Mouse (Mus musculus) adipocyte (in vitro differentiated cells): Measurements from ENCODE around the gene Prkcsh.
A peak's percentile ranks its signal among the peaks of the same experiment; 100 is the strongest.

Experiments used
- DNase-seq: peaks from one replicate; pipeline ENCODE4 v3.0.0-alpha.2; 2016; ENCODE audit warnings: low spot score

Prkcsh gene

DNA sequence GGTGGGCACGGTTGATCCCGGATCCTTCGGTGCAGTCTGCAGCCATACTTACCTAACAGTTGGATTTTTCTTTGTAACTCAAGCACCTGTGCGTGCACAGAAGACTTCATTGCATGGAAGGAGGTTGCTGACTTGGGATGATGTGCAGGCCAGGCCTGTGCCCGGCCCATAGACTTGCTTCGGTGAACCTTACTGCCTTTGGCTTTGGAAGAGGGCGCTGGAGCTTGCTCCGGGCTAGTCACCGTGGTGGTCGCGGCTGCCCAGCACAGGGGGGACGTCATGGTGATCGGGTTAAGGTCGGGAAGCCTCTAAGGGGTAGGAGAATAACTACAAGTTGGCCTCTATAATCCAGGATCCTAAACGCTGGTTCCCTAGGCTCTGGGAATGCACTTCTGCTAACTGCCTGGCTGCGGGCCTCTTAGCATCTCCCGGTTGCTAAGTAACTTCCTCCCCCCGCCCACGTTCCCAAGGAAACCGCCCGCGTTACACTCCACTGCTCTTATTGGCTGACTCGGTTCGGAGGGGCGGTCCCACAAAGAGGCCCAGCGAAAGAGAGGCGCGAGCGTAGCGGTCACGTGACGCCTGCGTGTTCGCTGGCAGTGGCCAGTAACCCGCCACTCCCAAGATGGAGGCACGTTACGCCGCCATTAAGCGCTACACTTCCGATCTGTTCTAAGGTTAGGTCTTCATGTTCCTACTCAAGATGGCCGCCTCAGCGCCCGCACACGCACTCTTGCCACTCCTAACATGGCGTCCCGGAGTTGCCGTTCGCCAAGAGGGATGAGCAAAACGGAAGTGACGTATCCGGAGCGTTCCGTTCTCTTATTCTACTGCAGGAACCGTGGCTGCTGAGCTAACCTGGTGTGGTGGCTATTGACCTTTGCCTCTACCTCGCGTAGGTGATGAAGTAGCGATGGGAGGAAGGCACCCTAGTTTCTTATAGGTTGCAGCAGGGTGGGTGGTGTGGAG is at the start of gene Prkcsh, which contains the start of gene Ccdc151:
Gene Prkcsh (plus strand): TSS at position 613 of the 969 bp plus-strand sequence.
Gene Ccdc151 (minus strand): TSS at position 441 of the 969 bp plus-strand sequence.
- DNase-seq: peak; percentile 99

DNA sequence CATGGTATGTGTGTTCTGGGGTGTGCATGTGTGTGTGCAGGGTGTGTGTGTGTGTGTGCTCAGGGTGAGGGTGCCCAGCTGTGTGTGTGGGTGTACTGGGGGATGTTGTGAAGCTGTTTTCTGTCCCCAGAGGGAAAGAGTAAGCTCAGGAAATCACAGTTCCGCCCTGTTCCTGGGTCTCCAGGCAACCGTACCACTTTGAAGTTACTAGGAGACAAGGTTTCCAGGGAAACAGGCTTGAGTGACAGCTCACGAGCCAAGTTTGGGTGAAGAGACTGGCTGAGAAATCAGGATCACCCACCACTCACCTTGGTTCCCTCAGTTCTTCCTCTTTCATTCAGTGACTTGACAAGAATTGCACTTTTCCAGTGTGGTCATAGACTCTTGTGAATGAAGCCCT is 49.0 kb upstream of the Prkcsh start:
- DNase-seq: no peak

DNA sequence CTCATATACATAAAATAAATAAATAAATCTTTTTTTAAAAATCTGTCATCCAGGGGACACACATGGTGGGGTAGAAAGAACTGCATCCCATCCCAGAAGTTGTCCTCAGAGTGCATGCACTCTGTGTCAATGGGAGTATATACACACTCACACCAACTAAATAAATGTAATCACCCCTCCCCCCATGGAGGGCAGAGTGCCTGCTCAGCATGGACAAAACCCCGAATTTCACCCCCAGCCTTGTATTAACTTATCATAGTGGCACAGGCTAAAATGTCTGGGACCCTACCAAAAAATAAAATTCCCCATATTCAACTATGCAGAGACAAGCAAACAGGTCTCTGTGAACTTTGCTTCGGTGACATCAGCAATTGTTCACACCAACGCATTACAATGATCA is 48.0 kb upstream of the Prkcsh start:
- no peak for DNase-seq

DNA sequence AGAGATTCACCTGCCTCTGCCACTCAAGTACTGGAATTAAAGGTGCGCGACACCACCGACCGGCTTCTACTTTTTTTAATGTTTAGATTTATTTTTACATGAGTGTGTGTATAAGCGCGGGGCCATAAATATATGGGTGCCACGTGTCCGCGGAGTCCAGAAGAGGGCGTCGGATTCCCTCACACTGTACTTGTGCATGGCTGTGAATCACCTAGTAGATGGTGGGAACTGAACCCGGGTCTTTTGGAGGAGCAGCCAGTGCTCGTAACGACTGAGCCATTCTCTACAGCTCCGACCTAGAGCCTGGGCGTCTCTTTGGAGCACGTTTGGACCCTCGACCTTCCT is 47.4 kb upstream of the Prkcsh start:
- DNase-seq: no peak

DNA sequence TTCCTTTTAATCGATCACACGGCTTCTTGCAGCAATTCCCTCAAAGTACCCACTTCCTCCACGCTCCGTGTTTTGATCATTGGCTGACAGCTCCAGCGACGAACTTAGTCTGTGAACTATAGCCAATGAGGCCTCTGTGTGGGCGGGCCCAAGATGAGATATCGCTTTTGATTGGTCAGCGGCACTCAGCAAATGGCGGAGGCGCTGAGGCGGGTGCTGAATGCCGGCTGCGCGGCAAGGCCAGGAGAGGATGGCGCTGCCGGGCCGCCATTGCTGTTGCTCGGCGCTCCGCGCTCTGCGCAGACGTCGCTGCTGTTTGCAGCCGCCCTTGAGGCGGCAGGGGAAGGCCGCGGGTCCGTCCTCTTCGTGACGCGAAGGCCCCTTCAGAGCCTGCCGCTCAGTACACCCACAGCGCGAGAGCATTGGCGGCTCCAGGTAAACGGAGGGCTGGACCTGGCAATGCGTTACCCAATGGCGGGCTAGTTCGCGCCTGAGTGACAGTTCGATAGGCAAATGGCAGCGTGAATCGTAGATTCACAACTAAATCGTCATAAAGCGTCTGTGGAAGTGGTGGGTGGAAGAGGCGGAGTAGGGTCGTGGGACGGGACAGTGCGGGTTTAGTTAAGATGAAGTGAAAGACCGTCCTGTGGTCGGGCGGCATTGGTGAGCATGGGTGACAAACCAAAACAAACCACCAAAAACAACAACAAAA is 46.9 kb upstream of the Prkcsh start, which contains the start of gene Swsap1:
Gene Swsap1 (plus strand): TSS at position 186 of the 712 bp plus-strand sequence.
- peak; percentile 98 for DNase-seq

DNA sequence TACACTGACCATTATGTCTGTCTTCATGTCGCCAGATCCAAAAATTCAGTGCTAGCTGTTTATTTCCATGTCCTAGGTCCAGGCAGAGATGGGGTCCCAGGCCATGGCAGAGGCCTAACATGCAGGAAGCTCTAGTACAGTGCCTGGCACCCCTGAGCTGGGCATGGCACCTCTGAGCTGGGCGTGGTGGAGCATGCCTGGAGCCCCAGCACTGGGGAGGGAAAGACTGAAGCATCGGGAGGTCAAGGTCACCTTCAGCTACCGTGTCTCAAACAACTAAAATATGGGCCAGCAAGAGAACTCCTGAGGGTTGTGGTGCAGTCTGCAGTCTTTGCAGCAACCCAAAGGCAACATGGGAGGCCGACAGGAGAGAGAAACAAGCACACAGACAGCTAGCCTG is 44.2 kb upstream of the Prkcsh start:
- DNase-seq: no peak

DNA sequence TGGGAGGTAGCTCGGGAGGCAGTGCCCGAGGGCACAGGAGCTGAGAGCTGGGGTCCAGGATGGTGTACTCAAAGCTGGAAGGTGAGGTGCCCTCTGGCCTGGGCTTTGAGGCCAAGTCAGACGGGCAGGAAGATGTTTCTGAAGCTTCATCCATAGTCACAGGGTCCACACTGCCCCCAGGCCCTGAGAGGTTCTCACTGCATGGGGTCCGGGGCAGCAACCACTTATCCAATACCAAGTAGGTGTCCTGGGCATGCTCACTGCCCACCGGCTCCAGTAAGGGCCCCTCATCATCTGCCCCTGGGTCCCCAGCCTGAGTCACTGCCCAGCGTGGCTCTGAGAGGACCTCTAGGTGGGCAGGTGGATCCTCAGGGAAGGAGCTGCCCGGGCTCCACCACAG is 43.4 kb upstream of the Prkcsh start:
- DNase-seq: no peak

DNA sequence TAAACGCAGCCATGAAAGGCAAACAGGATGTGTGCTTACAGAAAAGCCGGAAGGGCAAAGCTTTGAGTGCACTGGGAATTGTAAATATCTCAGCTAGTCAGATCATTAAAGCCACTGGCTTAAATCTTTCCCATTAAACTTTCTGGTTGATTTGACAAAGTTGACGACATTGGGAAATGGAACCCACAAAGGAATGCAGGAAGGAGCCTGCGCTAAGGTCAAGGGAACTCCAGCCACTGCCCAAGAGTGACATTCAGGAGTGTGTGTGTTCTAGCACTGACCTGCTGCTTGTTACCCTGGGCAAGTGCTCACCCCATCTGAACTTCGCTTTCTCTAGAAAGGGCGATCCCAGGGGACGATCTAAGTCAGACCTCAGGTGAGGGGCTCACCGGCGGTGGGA is 42.5 kb upstream of the Prkcsh start:
- DNase-seq: no peak

DNA sequence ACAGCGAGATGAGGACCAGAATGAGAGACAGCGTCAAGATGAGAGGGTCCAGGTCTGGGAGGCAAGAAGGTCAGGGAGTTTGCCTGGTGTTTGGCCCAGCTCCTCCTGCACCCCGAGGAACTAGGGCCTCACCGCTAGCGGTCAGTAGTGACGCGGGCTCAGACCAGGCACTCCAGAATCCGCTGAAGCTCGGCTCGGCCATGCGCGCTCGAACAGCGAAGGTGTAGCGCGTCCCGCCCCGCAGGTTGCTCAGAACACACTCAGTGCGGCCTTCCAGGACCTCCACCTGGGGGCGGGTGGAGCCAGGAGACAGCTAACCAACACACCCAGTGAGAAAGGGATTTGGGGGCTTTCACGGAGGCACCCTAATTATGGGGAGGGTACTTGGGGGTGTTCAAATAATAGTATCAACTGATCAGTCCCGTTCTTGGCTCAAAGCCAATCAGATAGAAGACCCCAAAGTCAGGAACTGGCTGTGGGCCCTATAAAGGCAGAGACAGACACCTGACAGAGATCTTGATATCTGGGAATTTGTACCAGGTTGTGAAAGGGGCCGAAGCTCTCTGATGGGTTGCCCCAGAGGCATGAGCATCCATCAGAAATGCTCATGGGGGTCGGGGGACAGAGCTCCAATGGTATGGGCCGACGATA is 41.9 kb upstream of the Prkcsh start:
- no peak for DNase-seq

DNA sequence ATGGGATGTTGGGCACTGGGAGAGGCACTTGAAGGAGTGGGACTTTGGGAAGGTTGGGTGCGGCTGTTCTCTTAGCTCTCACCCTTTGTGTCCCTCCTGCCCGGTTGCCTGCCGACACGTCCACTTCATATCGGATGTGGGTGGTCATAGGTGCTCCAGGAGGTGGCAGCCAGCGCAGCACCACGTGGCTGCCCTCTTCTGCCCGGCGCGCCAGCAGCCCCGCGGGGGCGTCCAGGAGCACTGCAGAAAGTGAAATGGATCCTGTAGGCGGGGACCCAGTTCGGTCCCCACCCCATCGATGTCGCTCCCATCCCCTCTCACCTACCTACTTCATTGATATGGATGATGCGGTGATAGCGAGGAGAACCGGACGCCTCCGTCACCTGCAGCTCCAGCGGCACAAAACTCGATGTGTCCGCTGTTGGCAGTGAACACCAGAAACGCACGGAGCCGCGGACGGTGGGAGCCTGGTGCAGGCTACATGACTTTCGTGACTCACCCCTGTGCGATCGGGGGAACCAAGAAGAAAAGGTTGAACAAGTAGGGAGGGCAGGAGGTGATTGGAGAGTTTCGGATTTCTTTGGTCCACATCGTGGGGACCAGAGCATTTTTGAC is 41.1 kb upstream of the Prkcsh start:
- DNase-seq: no peak

DNA sequence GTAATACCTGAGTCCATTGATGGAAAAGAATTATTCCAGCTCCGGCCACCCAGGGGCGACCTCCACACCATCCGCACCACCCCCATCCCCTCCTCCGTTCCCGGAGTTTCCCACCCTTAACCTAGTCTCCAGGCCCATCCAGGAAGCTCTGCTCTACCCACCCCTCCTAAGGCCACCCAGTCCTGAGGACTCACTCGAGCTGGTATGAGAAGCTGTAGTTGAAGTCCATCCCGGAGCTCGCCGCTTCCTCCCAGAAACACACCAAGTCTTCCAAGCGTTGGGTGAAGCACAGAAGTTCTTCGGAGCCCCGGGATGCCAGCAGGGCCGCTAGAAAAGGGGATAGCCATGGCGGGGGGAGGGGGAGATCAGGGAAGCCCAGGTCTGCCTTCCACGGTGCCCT is 40.6 kb upstream of the Prkcsh start:
- DNase-seq: peak; percentile 10

DNA sequence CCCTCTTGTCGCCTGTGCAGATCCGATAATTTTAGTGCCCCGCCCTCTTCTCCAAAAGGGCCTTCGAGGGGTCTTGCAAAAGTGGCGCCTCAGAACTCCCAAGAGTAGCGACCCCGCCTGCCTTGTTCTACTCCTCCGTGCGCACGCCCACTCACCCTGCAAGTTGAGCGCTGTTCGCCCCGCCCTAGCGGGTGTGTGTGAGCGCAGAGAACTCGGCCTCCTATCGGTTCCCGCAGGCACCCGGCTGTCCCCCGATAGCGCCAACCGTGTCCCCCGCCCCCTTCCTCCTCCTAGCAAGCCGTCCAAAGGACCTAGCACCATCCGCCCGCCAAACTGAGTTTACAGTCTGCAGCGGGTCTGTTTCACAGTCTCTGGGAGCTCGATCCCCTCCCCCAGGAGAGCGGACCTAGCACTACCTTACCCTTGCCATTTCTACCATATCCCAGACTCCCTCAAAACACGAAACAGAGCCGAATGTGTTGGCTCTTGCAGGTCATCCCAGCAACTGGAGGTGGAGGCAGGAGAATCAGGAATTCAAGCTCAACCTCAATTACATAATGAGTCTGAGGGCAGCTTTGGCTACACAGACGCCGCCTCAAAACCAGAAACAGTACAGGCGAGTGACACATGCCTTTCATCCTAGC is 40.1 kb upstream of the Prkcsh start:
- peak; percentile 36 for DNase-seq

DNA sequence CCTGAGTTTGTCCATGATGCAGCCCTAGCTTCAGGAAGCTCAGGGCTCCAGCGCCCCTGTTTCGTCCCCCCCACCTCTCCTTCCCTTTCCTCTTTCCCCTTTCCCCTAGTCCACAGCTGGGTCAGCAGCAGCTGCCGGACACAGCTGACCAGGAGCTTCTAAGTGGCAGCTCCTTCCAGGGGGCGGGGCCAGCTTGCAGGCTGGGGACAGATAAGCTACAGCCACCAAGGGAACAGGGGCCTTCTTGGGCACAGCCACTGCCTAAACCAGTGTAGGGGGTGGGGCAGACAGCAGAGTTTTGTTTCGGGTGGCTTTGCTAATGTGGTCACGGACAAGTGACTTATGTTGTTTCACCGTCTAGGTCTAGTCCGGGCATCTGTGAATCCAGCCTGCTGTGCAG is 39.2 kb upstream of the Prkcsh start, which contains the start of gene Epor:
Gene Epor (minus strand): TSS at position 90 of the 400 bp plus-strand sequence.
- DNase-seq: peak; percentile 63

DNA sequence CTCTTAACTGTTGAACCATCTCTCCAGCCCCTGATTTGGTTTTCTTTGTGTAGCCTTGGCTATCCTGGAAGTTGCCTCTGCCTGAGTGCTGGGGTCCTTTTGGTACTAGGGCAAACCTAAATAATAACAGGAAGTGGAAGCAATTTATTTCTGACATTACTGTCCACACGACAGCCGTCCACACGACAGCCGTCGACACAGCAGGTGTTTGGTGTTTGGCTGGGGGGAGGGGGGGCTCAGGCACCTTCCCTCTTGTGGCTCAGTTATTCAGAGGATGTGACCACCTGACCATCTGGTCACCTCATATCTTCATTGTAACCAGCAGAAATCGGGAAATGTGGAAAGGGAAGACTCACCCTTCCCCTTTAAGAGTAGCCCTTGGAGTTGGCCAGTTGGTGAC is 33.7 kb upstream of the Prkcsh start:
- DNase-seq: no peak

DNA sequence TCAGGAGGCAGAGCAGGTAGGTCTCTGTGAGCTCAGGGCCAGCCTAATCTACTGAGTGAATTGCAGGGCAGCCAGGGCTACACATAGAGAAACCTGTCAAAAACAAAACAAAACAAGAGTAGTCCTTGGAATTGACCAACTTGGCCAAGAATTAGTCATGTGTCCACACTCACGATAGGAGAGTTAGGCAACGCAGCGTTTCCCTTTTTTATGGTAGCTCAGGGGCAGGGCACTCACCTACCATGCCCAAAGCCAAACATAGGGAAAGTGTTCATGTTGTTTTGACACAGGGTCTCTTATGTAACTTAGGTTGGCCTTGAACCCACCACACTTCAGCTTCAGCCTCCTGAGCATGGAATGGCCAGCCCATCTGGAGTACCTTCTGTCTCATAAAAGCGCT is 33.3 kb upstream of the Prkcsh start:
- no peak for DNase-seq

DNA sequence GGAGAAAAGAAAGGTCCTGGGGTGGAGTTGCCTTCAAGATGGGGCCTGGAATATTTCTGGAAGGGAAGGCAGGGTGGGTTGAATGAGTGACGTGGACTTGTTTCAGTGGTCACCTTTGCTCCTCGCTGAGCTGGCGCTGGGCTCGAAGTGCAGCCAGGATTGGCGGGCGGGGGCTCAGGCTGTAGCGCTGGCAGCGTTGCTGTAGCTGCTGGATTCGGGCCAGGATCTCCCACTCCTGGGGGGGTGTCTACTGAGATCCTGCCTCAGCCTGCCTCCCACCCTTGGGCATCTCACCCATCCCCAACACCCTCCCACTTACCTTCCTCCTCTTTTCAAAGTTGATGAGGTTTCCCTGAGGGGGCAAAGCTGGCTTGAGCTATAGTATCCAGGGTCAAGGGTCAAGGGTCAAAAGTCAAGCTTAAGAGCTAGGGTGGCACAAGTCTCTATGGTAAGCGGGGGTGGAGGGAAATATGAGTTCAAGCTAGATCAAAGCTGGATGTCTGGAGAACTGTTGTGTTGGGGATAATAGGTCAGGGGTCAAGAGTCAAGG is 25.9 kb upstream of the Prkcsh start:
- no peak for DNase-seq

DNA sequence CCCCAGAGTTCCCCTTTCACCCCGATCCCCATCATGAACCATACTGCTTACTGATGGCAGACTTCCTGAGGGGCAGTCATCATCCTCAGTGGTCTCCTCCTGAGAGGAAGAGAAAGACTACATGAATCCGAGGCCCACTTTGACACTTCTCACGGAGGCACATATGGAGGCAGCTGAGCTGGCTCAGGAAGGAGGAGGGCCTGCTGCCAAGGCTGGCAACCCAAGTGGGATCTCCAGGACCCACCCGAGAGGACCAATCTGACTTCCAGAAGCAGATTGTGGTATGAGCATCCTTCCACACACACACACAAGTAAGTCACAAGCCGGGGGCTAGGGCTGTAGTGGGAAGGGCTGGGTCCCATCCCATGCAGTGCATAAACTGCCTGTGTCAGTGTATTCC is 25.3 kb upstream of the Prkcsh start:
- no peak for DNase-seq

DNA sequence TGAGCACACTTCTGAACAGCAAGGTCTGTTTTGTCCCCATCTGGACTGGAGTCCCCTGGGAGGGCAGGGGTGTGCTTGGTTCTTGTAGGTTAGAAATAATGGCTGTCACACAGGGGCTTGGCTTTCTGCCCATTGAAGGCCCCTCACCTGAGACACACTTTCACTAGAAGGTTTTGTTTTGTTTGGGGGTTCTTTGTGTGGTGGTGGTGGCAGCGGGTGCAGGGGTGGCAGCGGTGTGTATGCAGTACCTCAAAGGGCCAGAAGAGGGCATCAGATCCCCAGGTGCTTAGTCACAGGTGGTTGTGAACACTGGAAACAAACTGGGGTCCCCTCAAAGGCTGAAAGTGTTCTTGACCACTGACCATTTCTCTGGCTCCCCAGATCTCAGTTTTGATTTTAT is 24.6 kb upstream of the Prkcsh start:
- DNase-seq: no peak

DNA sequence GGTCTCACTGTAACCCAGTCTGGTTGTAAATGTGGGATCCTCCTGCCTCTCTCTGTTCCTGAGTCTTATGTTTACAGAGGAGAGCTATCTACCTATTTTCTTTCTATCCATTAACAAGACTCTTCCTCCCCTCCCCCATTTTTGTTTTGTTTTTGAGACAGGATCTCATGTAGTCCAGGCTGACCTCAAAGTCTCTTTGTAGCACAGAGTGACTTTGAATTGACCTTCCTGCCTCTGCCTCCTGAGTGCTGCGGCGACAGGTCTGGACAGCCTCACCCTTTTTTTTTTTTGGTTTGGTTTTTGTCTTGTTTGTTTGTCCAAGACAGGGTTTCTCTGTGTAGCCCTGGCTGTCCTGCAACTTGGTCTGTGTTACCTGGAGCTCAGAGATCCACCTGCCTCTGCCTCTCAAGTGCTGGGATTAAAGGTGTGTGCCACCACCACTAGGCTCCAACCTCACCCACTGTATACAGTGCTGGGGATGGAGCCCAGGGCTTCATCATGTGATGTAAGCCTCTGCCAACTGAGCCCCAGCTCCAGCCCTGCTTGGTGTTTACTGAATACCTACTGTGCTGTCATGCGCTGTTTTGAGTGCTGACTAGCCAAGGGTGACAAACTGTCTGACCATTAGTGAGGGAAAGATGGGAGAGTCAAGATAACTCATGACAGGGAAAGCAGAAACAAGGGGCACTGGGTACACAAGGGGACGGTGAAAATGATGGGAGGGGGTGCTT is 24.0 kb upstream of the Prkcsh start:
- no peak for DNase-seq

DNA sequence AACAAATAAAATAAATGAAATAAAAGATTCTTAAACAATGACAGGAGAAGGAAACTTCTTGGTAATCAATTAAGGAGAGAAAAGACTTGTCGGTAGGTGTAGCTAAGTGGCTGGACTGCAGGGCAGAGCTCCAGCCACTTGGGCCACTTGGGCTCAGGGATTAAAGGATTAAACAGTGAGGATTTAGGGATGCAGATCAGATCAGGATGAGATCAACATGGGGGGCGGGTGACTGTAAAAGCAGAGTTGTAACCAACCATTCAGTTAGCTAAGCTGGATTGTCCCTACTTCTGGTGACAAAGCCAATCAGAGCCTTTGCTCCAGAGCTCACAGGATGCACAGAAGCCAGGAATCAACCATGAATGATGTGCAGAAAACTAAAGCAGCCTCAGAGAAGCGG is 18.7 kb upstream of the Prkcsh start:
- no peak for DNase-seq
